Mouse (Mus musculus): ENCODE data around the gene Erc2.

The Erc2 gene

GRCm38 (mm10) chr14:27667016-27667852 lies 45.0 kb downstream of the Erc2 start:
- DNase-seq (ENCODE audit: low spot score): no peak

DNA sequence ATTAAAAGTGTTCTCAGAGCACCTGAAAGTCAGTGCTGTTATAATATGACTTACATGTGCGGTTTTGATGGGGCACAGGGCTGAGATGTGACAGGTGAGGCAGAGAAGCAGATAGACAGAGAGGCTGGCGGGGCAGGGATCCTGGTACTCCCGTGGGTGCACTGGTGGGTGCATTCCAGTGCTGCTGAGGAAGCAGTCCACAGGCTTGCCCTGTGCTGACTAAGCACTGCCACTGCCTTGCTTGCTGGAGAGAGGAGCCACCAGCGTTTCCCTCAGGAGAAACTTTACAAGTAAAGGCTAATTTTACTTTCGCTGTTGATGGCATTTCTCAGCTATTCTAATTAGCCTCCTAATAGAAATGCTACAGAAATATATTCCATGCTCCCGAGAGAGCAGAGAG lies 45.9 kb downstream of the Erc2 start:
- DNase-seq (ENCODE audit: low spot score): no peak

GRCm38 (mm10) chr14:27669939-27670338 lies 47.7 kb downstream of the Erc2 start:
- no peak for DNase-seq (ENCODE audit: low spot score)

- peak; percentile 58 for DNase-seq (ENCODE audit: low spot score)
These were observed 50.5 kb downstream of the Erc2 start for GRCm38 (mm10) chr14:27672761-27673160.

DNA sequence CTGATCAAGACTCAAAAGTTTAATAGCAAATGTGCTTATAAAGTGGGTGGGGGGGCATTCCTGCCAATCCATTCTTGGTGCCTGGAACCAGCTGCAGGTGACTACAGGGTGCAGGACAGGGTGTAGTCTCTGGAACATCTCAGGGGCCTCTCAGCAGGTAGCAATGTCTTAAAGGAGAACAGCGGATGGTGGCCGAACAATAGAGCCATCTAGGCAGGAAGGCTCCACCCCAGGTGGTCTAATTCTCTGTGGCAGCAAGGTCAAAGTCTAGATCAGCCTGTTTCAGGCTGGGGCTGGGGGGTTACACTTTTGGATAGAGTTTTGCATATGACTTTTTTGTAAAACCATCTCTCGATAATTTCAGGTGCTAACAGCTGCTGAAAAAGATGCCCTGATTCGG lies 51.9 kb downstream of the Erc2 start:
- no peak for DNase-seq (ENCODE audit: low spot score)

GRCm38 (mm10) chr14:27674561-27674960 lies 52.3 kb downstream of the Erc2 start:
- DNase-seq (ENCODE audit: low spot score): no peak

DNA sequence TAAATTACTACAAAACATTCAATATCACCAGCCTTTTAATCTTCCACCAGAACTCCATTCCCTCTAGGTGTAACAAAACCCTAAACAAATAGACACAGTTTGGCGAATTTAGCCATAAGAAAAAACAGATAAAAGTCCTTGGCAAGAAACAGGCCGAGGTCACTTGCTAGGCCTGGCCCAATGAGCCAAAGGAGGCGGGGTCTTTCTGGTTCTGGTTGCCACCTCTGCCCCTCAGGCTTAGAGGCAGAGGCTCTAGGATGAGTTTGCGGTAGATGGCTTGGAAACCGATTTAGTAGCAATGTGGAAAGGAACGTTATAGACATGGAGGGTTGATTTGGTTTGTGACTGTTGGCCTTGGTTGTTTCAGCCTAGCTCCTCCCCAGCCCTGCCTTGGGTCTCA lies 52.8 kb downstream of the Erc2 start:
- no peak for DNase-seq (ENCODE audit: low spot score)

GRCm38 (mm10) chr14:27682368-27683052 lies 60.3 kb downstream of the Erc2 start:
- DNase-seq (ENCODE audit: low spot score): no peak

GRCm38 (mm10) chr14:27695781-27696180 lies 73.6 kb downstream of the Erc2 start:
- peak; percentile 37 for DNase-seq (ENCODE audit: low spot score)

GRCm38 (mm10) chr14:27717364-27717763 lies 95.1 kb downstream of the Erc2 start:
- DNase-seq (ENCODE audit: low spot score): no peak

DNA sequence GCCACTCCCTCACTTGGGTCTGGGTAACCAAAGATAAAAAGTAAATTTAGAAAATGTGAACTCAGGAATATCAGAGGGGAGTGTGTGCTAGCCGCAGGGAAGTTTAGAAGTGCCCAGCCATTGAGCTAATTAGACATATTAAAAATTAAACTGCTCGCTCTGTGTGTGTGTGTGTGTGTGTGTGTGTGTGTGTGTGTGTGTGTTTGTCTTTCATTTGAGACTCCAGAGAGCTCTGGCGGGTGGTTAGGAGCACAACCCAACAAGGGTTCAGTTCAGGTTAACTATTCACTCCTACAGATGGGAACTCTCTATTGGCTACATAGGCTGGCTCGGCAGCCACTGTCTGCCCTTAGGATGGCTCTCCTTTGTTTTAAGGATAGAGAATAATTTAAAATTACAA lies 97.4 kb downstream of the Erc2 start:
- no peak for DNase-seq (ENCODE audit: low spot score)

DNA sequence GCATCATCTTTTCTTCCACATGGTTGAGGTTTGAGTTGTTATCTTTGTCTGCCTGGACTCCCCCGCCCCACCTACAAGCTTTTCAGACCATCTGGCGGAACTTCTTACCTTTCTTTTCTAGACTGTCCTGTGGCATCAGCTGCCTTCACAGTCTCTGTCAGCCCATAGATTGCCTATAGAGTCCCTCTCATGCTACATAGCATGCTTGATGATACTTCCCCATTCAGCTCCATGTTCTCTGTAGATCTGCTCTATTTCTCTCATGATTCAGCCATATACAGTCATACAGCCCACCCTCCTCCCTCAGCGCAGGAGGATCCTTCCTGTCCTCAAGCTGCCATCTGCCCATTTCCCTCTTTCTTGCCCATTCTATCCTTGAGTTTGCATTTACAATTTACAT lies 98.7 kb downstream of the Erc2 start:
- no peak for DNase-seq (ENCODE audit: low spot score)

DNA sequence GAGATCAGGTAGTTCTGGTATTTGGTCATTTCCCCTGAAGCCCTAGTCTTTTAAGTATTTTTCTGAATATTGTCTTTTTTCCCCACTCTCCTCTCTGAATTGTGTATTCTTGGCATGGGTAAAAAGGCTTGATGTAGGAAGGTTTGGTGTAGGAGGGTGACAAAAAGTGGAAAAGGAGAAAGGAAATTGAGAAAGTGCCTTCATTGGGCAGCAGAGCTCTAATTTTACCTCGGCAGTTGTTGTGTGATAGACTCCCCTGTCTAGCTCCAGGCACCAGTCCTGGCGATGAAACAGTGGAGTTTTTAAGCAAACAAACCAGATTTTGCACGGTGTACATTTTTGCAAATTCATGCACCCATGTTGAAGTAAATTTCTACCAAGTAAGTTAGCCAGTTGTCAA lies 99.5 kb downstream of the Erc2 start:
- DNase-seq (ENCODE audit: low spot score): no peak

GRCm38 (mm10) chr14:27727541-27727940 lies 105.3 kb downstream of the Erc2 start:
- no peak for DNase-seq (ENCODE audit: low spot score)

DNA sequence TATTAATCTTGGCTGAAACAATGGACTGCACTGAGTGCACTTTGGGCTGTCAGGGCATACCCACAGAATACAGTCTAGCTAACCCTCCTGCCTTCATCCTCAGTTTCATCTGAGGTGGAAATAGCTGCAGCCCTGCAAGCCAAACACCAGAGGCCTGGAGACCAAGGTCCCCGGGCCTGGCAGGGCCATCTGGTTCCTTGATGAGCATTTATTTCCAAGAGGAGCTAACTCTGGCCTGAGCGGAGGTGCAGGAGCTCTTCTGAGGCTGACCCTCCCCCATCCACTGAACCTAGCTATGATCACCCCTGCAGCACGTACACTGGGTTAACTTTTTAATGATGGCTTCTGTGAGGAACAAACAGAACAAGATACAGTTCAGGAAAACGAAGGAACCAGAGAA lies 108.9 kb downstream of the Erc2 start:
- DNase-seq (ENCODE audit: low spot score): no peak

GRCm38 (mm10) chr14:27739436-27739835 lies 117.2 kb downstream of the Erc2 start:
- no peak for DNase-seq (ENCODE audit: low spot score)

DNA sequence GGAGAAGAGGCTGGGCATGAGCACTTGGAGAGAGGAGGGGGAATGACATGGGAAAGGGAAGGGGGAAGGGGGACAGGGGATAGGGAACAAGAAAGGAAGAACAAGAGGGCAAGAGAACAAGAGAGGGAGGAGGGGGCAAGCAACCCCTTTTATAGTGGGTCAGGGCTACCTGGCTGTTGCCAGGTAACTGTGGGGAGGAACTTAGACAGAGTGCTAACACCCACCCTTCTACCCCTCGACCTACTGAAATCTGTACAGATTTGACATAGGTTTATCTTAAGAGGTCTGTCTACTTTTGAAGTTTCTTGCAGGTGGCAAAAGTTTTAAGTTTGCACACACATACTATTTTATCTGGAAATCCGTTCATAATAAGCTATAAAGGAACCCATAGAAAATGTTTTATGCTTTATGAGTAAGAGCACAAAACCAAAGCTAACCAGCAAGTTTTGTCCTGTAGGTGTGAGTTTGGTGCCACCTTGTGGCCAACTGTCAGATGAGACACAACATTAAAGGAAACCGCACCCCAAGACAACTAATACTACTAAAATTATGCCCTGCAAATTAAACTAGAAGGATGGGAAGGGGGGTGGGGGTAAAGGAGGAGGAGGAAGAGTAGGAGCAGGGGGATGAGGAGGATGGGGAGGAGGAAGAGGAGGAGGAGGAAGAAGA lies 119.2 kb downstream of the Erc2 start:
- peak; percentile 82 for DNase-seq (ENCODE audit: low spot score)

DNA sequence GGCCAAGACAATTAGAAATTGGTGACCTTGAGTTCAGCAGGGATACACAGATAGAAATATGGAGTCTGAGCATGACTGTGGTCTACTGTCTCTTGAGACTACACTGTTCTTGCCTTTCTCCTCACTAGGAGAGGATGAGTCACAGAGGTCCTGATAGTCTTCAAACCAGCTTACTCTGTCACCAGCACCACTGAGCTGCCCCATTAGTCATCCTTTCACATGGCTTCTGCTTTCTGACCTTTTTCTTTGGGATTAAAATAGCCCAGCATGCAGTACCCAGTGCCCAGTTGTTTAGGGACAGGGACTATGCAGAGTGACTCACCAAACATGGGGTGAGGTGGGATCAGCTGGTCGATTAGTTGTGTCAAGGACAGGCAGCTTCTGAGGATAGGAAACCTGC lies 132.1 kb downstream of the Erc2 start:
- no peak for DNase-seq (ENCODE audit: low spot score)

GRCm38 (mm10) chr14:27756901-27757300 lies 134.7 kb downstream of the Erc2 start:
- no peak for DNase-seq (ENCODE audit: low spot score)

DNA sequence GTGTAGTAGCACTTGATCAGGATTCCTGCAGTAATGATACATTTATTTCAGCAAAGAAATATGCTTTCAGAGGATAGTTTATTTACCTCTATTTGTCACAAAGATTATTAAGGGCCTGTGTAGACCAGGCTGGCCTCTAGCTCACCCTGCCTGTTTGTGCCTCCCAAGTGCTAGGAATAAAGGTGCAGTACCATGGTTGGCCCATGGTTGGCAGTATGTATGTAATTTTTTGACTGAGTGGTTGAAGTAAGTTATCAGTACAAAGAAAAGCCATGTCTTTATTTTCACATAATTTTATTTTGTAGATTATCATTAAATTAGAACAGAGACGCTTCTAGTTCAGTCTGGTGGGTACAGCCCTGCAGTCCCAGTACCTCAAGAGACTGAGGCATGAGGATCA lies 136.0 kb downstream of the Erc2 start:
- peak; percentile 24 for DNase-seq (ENCODE audit: low spot score)

DNA sequence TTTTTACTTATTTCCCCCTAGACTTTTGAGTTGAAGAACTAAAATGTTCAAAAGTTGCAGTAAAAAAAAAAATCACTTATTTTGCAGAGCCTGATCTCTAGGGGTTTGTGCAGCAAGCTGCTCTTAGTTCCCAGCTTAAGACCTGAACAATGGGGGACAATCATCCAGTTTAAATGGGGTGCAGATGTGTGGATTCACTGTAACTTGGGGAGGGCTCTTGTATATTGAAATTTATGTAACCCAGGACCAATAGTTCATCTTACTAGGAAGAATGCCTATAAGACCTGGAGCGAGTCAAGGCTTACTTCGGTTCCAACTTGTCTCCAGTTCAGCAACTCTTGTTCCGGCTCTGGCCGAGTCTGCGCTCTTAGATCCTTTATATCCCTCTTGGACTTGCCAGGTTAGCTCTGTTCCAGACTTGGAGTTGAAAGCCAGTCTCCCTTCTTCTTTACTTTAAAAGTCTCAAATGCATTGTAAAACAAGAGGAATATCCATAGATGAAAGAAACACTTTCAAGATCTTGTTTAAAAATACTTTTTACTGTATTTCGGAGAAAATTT lies 136.9 kb downstream of the Erc2 start:
- DNase-seq (ENCODE audit: low spot score): no peak

DNA sequence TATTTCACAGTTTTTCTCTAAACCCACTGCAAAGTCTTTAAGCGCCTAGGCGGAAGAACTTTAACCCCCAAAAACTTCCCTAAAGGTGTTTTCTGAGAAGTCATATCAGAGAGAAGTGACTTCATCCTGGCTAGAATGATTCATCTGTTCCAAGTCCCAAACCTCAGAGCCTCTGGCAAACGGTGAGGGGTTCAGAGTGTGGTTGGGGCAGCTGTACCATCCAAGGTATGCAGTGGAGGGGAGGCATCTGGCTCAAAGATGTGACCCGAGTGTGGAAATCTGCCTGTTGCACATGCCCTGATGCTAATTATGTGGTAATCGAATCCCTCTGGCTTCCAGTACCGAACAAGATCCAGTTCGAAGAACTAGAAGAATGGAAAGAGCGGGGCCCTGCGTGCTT lies 137.8 kb downstream of the Erc2 start:
- no peak for DNase-seq (ENCODE audit: low spot score)

DNA sequence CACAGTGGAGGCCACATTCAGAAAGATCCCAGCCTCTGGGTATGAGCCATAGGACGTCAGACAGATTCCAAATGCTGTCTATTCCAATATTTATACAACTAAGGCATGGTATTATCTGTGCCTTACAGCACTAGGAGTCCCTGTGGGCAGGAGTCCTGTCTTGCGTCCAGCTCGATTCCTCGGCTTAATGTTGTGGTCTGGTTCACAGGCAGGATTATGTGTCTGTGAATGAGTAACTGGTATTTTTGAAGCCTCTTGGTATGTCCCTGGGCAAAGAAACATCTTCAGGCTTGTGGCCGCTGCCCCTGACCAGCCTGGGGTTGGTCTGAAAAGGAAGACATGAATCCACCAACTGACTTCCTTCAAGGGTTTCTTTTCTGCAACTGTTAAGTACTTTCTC lies 153.1 kb downstream of the Erc2 start:
- no peak for DNase-seq (ENCODE audit: low spot score)

Data from layer of hippocampus, adult 11-12 months (tissue).